Mouse (Mus musculus) retina, postnatal 1 day (tissue): ENCODE measurements at regions not wholly inside any gene's neighbourhood (a gene's known extent, or its start where the extent isn't known, plus 50 kb on each side); places are given as distances from the start of the nearest gene placed in this dataset.

ENCODE experiments used
- DNase-seq: peaks from one replicate; pipeline ENCODE4 v3.0.0-alpha.2; 2012

GRCm38 (mm10) chr8:51764204-51764603 is 1747.3 kb upstream of the Aga start:
- peak; percentile 3 for DNase-seq

DNA sequence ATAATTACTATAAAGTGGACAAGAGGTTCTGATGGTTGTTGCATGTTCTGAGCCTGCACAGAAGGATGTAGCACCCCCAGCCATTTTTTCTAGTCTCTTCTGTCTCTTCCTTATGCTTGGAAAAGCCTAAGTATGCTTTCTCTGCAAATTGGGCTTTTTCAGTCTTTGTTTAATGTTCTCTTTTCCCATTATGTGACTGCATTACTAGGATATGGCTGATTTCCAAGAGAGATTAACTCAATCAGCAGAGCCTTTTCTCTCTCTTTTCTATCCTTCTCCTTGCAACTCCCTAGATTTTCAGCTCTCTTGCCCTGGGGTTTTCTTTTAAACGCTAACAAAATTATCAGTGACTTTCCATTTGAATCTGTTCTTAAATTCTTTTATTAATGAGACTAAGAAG is 1702.1 kb upstream of the Aga start:
- DNase-seq, result no peak
